Mouse (Mus musculus): ENCODE data around the gene Rnf114.

DNA sequence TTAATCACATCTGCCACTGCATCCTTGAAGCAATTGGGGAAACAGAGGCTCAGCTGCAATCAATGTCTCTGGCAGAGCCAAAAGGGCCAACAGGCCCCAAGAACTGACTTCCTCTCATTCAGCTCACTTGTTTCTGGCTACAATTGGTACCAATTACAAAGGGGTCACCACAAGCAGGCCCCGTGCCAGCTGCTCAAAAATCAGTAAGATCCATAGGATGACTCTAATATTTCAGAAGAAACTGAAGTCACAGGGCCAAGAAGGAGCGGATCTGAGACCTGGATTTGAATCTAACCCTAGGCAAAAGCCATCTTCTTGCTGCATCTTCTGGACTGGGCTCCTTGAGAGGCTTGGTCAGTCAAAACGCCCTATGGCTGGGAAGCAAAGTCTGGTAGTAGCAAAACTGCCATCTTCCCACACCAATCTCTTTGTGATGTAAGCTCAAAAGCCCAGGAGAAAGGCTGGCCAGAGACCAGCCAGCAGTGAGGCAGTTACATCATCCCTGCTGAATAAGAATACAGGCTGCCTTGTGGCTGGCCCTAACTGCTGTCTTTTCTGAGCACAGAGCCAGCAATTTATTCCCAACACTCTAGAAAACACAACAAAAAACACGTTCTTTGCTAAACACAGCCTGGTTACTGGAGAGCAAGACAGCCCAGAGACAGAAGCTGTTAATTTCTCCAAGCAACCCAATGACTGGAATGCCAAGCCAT, 1.5 kb upstream of the Rnf114 start:
- TF ChIP-seq CTCF (IDR thresholded peaks at IDR 0.05; ENCODE audit: low read depth, low read length) (no peak), POLR2A (IDR thresholded peaks at IDR 0.05; ENCODE audit: extremely low read depth, insufficient read depth, low read length) (no peak)
